Comparison of ENCODE assay signal across 16 mouse cellular contexts in the genomic region with DNA sequence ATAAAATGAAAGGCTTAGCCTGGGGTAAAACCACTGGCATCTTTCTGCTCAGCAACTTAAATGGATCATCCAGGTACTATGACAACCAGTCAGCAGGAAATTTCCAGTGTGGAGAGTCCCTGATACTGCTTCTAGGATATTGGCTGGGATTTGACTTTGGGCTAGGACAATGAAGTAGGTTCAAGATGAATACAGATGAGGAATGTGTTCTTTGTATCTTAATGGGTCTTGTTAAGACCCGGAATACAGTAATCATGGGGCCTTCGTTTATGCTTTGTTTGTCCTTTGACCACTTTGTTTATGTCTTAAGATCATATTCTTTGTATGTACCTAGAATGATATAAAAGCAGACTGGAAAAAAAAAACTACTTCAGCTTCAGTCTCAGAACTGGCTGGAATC.
"Had no signal": no experiment of that assay in that cellular context is flagged by ENCODE, and none has a peak within 500 bp of the region (broad histone marks: within the 10 kb centered on the region; RNA-seq: fewer than 3 reads in every experiment).

No protein-coding gene starts in this region.

- H3K27ac ChIP-seq: neural tube, embryonic 12.5 days; neural tube, embryonic 13.5 days; neural tube, embryonic 15.5 days; stomach, embryonic 15.5 days; stomach, postnatal 0 days had no signal

- H3K9me3 ChIP-seq: neural tube, embryonic 12.5 days; neural tube, embryonic 13.5 days; neural tube, embryonic 15.5 days; stomach, embryonic 15.5 days had no signal

- H3K4me2 ChIP-seq: neural tube, embryonic 12.5 days; neural tube, embryonic 13.5 days; neural tube, embryonic 15.5 days; stomach, embryonic 15.5 days had no signal

- H3K4me3 ChIP-seq: neural tube, embryonic 12.5 days; neural tube, embryonic 13.5 days; neural tube, embryonic 15.5 days; stomach, embryonic 15.5 days had no signal

- H3K4me1 ChIP-seq: neural tube, embryonic 12.5 days; neural tube, embryonic 13.5 days; neural tube, embryonic 15.5 days; stomach, embryonic 15.5 days had no signal

- H3K36me3 ChIP-seq: neural tube, embryonic 12.5 days; neural tube, embryonic 13.5 days; neural tube, embryonic 15.5 days; stomach, embryonic 15.5 days had no signal

- DNase-seq: retina, postnatal 1 day; right cerebral cortex, adult 18-20 months; right cerebral cortex, postnatal 14 days; right cerebral cortex, postnatal 4 days; spleen, adult 18-20 months; thymus, adult 18-20 months; thymus, adult 2 months; thymus, postnatal 14 days; thymus, postnatal 25 days; thymus, postnatal 36 days; thymus, postnatal 4 days had no signal

- H3K27me3 ChIP-seq: neural tube, embryonic 12.5 days; neural tube, embryonic 13.5 days; neural tube, embryonic 15.5 days; stomach, embryonic 15.5 days had no signal

- H3K9ac ChIP-seq: neural tube, embryonic 12.5 days; neural tube, embryonic 13.5 days; neural tube, embryonic 15.5 days; stomach, embryonic 15.5 days had no signal
